In genomic region chr2:120044101-120044603, GRCm38 (mm10) we compare ENCODE assay signal across 8 mouse cellular contexts. TPM values are rescaled to one million over a fixed set of nuclear protein-coding genes. Genes with fewer than 3 reads are reported as not detected.
A peak's percentile ranks its signal among the peaks of the same experiment; 100 is the strongest.
DNase-seq lines count a peak whose midpoint lies in the region; ATAC-seq and TF ChIP-seq lines count a peak whose summit lies in the region.

No protein-coding gene starts in this region.

- peak; percentile 80 for ATAC-seq in limb, embryonic 14.5 days (ENCODE audit: low FRiP score, low read depth)
- no peak for ATAC-seq in inflammation-experienced regulatory T-cells, adult 6 months
- ATAC-seq in hindbrain, embryonic 16.5 days = no peak

- H3K36me3 ChIP-seq in limb, embryonic 14.5 days (ENCODE audit: control insufficient read depth, insufficient read depth, low read length) = peaks cover 29% of the 10 kb centered on the region
- H3K36me3 ChIP-seq in hindbrain, embryonic 16.5 days (ENCODE audit: control insufficient read depth, insufficient read depth, low read length) = peaks cover 9% of the 10 kb centered on the region; the same call in 1 of the 2 replicates

- H3K4me1 ChIP-seq in embryonic fibroblast, embryonic 13.5 days (ENCODE audit: control insufficient read depth, insufficient read depth, low read length) = no peaks in the 10 kb centered on the region
- H3K4me1 ChIP-seq in limb, embryonic 14.5 days (ENCODE audit: control insufficient read depth, insufficient read depth, low read length) = peaks cover 19% of the 10 kb centered on the region
- no peaks in the 10 kb centered on the region for H3K4me1 ChIP-seq in hindbrain, embryonic 16.5 days (ENCODE audit: control insufficient read depth, insufficient read depth, low read depth, low read length)

- H3K27ac ChIP-seq in embryonic fibroblast, embryonic 13.5 days (ENCODE audit: insufficient read depth, low read length) = no peak overlapping the region
- peak overlapping the region; percentile 34 for H3K27ac ChIP-seq in limb, embryonic 14.5 days (replicated peaks; ENCODE audit: low read depth, low read length)
- no peak overlapping the region for H3K27ac ChIP-seq in hindbrain, embryonic 16.5 days (ENCODE audit: low read depth, low read length)

- DNase-seq in urinary bladder, postnatal 14 days (ENCODE audit: low spot score) = peak; percentile 34
- DNase-seq in urinary bladder, adult 18-20 months (ENCODE audit: low spot score in 2 of 2) = no peak
- DNase-seq in limb, embryonic 14.5 days (ENCODE audit: low spot score) = peak; percentile 64
- peak; percentile 62 for DNase-seq in yolk sac, embryonic 10.5 days (ENCODE audit: low spot score)
- DNase-seq in cerebellum, postnatal 36 days = no peak

- no peak overlapping the region for H3K4me3 ChIP-seq in embryonic fibroblast, embryonic 13.5 days (ENCODE audit: insufficient read depth, low read length)
- no peak overlapping the region for H3K4me3 ChIP-seq in limb, embryonic 14.5 days (replicated peaks; ENCODE audit: low read length)
- no peak overlapping the region for H3K4me3 ChIP-seq in hindbrain, embryonic 16.5 days (ENCODE audit: low read length)

- TF ChIP-seq POLR2A in embryonic fibroblast, embryonic 13.5 days (IDR thresholded peaks at IDR 0.05; ENCODE audit: low read depth, low read length) = peak; percentile 65
- TF ChIP-seq POLR2A in limb, embryonic 14.5 days (IDR thresholded peaks at IDR 0.05; ENCODE audit: borderline replicate concordance, extremely low read depth, insufficient read depth, insufficient read length) = no peak

- no peaks in the 10 kb centered on the region for H3K27me3 ChIP-seq in limb, embryonic 14.5 days (ENCODE audit: control insufficient read depth, insufficient read depth, low read length)
- no peaks in the 10 kb centered on the region for H3K27me3 ChIP-seq in hindbrain, embryonic 16.5 days (replicated peaks; ENCODE audit: control insufficient read depth, insufficient read depth, low read length)

- 51% methylated on average over 4 of the region's 4 CpGs for WGBS in limb, embryonic 14.5 days
- 61% methylated on average over 4 of the region's 4 CpGs for WGBS in hindbrain, embryonic 16.5 days

- H3K9ac ChIP-seq in limb, embryonic 14.5 days (ENCODE audit: low read depth, low read length, severe bottlenecking) = no peak overlapping the region
- H3K9ac ChIP-seq in hindbrain, embryonic 16.5 days (ENCODE audit: low read depth, low read length) = no peak overlapping the region

- TF ChIP-seq CTCF in embryonic fibroblast, embryonic 13.5 days (IDR thresholded peaks at IDR 0.05; ENCODE audit: borderline replicate concordance, insufficient read depth, low read length) = no peak

- 0 out of 2 replicates have a peak overlapping the region, but pooled peaks have one; percentile 2 for H3K4me2 ChIP-seq in limb, embryonic 14.5 days (replicated peaks; ENCODE audit: low read depth, low read length, severe bottlenecking)
- no peak overlapping the region for H3K4me2 ChIP-seq in hindbrain, embryonic 16.5 days (ENCODE audit: low read length)

- no peaks in the 10 kb centered on the region for H3K9me3 ChIP-seq in limb, embryonic 14.5 days (ENCODE audit: control insufficient read depth, low read length)
- no peaks in the 10 kb centered on the region for H3K9me3 ChIP-seq in hindbrain, embryonic 16.5 days (ENCODE audit: control insufficient read depth, low read length)

RNA-seq across cellular contexts. Expression of gene Pla2g4b, which starts 10.9 kb away (rescaled TPM):
- 1.9 and 3.7 TPM in 2 replicates for polyA plus RNA-seq in embryonic fibroblast, embryonic 13.5 days (2011; ENCODE audit: insufficient read length, low read depth, missing spikeins)
- polyA plus RNA-seq in limb, embryonic 14.5 days (2012; rRNA removed) = 21.9 and 22.8 TPM in 2 replicates
- 1.7 and 1.9 TPM in 2 replicates for polyA plus RNA-seq in limb, embryonic 14.5 days (2014; fragmentation: Nextera tagmentation; extraction: Ambion mirVana)
- 1 to 10 TPM in 2 of 3 experiments, under 1 TPM in 1; 0.60 to 3.4 (median 2.5) TPM for polyA plus RNA-seq in inflammation-experienced regulatory T-cells, adult 6 months (2017; shearing (Covaris generic))
- 1.9 and 4.0 TPM in 2 replicates for polyA plus RNA-seq in hindbrain, embryonic 16.5 days (2015; fragmentation: Nextera tagmentation; extraction: Ambion mirVana)

RNA-seq across cellular contexts. Expression of gene Gm28042, which starts 16.9 kb away (rescaled TPM):
- polyA plus RNA-seq in embryonic fibroblast, embryonic 13.5 days (2011; ENCODE audit: insufficient read length, low read depth, missing spikeins) = 0.53 and 3.4 TPM in 2 replicates
- polyA plus RNA-seq in limb, embryonic 14.5 days (2012; rRNA removed) = 19.5 and 26.1 TPM in 2 replicates
- 3.0 and 4.6 TPM in 2 replicates for polyA plus RNA-seq in limb, embryonic 14.5 days (2014; fragmentation: Nextera tagmentation; extraction: Ambion mirVana)
- polyA plus RNA-seq in inflammation-experienced regulatory T-cells, adult 6 months (2017; shearing (Covaris generic)) = 1 to 10 TPM in 2 of 3 experiments, under 1 TPM in 1; 0.95 to 2.8 (median 1.4) TPM
- 3.7 and 5.3 TPM in 2 replicates for polyA plus RNA-seq in hindbrain, embryonic 16.5 days (2015; fragmentation: Nextera tagmentation; extraction: Ambion mirVana)

RNA-seq across cellular contexts. Expression of gene Jmjd7, which starts 16.9 kb away (rescaled TPM):
- polyA plus RNA-seq in embryonic fibroblast, embryonic 13.5 days (2011; ENCODE audit: insufficient read length, low read depth, missing spikeins) = 4.4 and 6.3 TPM in 2 replicates
- polyA plus RNA-seq in limb, embryonic 14.5 days (2012; rRNA removed) = 20.2 and 24.9 TPM in 2 replicates
- polyA plus RNA-seq in limb, embryonic 14.5 days (2014; fragmentation: Nextera tagmentation; extraction: Ambion mirVana) = 26.1 and 28.2 TPM in 2 replicates
- 10 to 100 TPM; 17.0 to 24.3 (median 22.5) TPM for polyA plus RNA-seq in inflammation-experienced regulatory T-cells, adult 6 months (2017; shearing (Covaris generic))
- polyA plus RNA-seq in hindbrain, embryonic 16.5 days (2015; fragmentation: Nextera tagmentation; extraction: Ambion mirVana) = 17.0 and 17.7 TPM in 2 replicates

Comparison
In these comparisons a context has a peak if more than half of its experiments do, and no peak if none do; other contexts are left out.
1. DNase-seq: peak in urinary bladder, postnatal 14 days (single experiment), limb, embryonic 14.5 days (single experiment) and yolk sac, embryonic 10.5 days (single experiment); none in urinary bladder, adult 18-20 months (0 of 2) and cerebellum, postnatal 36 days (0 of 2).